Mouse (Mus musculus) colon, adult 2 months (tissue): ENCODE measurements around the gene Fkbpl. TPM values are rescaled to one million over a fixed set of nuclear protein-coding genes. Genes with fewer than 3 reads are reported as not detected.

Source experiments
- polyA plus RNA-seq: library from polyadenylated mRNA; depleted of rRNA; stranded (reverse); fragments of >200 nt; gene quantifications from 2 replicates; pipeline ENCODE4 v1.2.3, GENCODE M21; 2012; rRNA removed

Fkbpl gene
- polyA plus RNA-seq: 4.6 and 5.3 TPM in 2 replicates

DNA sequence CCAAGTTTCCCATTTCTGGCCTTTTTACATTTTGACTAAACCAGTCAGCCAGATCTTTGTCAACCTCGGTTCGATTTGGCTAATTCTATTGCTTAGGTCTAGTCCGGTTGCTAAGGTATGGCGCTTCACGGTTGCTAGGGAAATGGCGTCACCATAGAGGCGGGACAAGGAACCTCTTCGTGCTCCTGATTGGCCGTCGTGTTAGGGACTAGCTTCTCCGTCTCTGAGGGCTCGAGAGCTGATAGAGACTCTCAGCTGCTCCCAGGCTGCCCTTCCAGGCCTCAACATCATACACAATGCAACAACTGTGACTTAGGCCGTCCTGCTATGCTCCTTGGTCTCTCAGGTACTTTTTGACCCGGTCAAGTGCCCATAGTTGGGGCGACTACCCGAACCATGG, at the start of gene Fkbpl:
Fkbpl (plus strand) TSS at position 157 of the 400 bp plus-strand sequence.

GRCm38 (mm10) chr17:34597566-34598095, 46.9 kb upstream of the Fkbpl start, which contains the start of gene Ager:
Ager (plus strand) TSS chr17:34597862.

GRCm38 (mm10) chr17:34603375-34604060, 41.0 kb upstream of the Fkbpl start, which contains the start of gene Rnf5:
Rnf5 (minus strand) TSS chr17:34603690.

DNA sequence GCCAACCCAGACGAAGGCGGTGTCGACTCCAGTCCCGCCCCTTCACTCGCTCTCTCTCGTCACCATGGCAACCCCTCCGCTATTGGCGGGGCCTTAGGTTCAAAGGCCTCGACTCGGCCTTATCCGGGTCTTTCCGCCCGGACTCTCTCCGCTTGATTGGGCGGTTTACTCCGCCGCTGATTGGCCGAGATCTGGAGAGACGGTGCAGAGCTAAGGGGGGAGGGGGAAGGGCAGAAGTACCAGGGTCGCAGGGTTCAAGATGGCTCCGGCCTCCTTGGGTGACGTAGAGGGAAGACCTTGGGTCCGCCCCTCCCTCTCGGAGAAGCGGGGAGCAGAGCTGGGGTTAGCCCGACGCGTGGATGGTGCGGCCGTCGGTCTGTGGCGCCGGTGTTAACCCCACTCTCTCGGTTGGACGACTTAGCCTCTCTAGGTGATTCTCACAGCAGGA, 40.5 kb upstream of the Fkbpl start, which contains the start of gene Agpat1:
Agpat1 (plus strand) TSS at position 202 of the 448 bp plus-strand sequence.

DNA sequence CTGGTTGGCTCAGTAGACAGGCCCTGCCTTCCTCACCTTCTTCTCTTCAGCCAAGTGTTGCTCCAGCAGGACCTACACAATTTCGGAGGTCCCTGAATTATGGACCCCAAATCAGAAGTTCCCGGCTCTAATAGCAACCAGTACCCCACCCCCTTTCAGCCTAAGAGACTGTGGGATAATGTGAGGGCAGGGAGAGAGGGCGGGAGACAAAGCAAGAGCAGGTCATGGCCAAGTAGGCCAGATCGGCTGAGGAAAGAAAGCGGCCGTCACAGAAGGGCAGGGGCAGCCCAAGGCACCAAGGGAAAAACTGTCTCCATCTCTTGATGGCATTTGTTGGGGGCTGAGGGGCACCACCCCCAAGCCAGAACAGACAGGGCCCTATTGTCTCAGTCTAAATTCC, 28.7 kb upstream of the Fkbpl start, which contains the start of gene Egfl8:
Egfl8 (minus strand) TSS at position 101 of the 400 bp plus-strand sequence.

DNA sequence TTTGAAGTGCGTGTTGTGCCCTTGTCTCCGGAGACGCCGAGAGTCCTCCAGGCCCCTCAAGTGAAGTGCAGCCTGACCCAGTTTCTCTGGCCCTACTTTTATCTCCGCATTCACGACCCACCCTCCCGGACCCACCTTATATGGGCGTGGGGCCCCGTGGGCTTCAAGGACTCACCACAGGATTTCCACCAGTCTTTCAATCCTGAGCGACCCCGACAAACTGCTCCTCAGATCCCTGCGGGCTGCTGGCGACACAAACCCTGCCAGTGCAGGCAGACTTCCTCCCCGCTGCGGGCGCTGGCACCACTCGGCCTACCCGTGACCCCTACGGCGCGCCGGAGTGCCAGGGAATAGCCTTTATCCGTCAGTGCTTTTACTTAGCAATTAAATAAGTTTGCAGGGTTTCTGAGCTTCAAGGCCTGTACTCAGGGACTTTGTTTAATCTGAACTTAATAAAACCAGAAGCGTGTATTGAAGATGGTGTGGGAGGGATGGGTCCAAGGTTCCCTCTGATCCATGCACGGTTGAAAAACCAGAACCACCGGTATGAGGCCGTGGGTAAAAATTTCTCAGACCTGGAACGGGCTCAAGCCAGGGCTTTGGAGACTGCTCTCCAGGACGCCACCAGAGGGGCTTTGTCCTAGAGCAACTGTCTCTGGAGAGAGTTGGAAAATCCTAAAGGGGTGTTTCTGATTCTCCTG, 16.5 kb upstream of the Fkbpl start, which contains the start of gene Ppt2:
Ppt2 (minus strand) TSS at position 568 of the 701 bp plus-strand sequence.

GRCm38 (mm10) chr17:34629221-34629751, 15.3 kb upstream of the Fkbpl start, which contains the start of gene Prrt1:
Prrt1 (plus strand) TSS chr17:34629533.

GRCm38 (mm10) chr17:34646906-34647787, 2.6 kb downstream of the Fkbpl start, which contains the start of gene Atf6b:
Atf6b (plus strand) TSS chr17:34647146.

GRCm38 (mm10) chr17:34670235-34670634, 25.7 kb downstream of the Fkbpl start, which contains the start of gene Tnxb:
Tnxb (plus strand) TSS chr17:34670535.

Other genes with a start within 250 kb of the Fkbpl start
- 0.16 and 0.50 TPM in 2 replicates for gene BC051142, start 245.9 kb upstream of the Fkbpl start, polyA plus RNA-seq
- 30.1 and 33.4 TPM in 2 replicates for gene Btnl4, start 167.4 kb upstream of the Fkbpl start, polyA plus RNA-seq
- 19.2 and 24.2 TPM in 2 replicates for gene Btnl6, start 127.4 kb upstream of the Fkbpl start, polyA plus RNA-seq
- 21.6 and 28.1 TPM in 2 replicates for gene Notch4, start 80.5 kb upstream of the Fkbpl start, polyA plus RNA-seq
- gene Gpsm3, start 55.0 kb upstream of the Fkbpl start, polyA plus RNA-seq: 7.0 and 8.0 TPM in 2 replicates
- gene Pbx2, start 53.5 kb upstream of the Fkbpl start, polyA plus RNA-seq: 61.4 and 62.5 TPM in 2 replicates
- 2.2 and 2.4 TPM in 2 replicates for gene Ager, start 46.9 kb upstream of the Fkbpl start, polyA plus RNA-seq
- 91.2 and 137 TPM in 2 replicates for gene Rnf5, start 41.1 kb upstream of the Fkbpl start, polyA plus RNA-seq
- 343 and 453 TPM in 2 replicates for gene Agpat1, start 40.5 kb upstream of the Fkbpl start, polyA plus RNA-seq
- gene Egfl8, start 28.8 kb upstream of the Fkbpl start, polyA plus RNA-seq: 3.5 and 4.3 TPM in 2 replicates
- 44.8 and 48.2 TPM in 2 replicates for gene Ppt2, start 16.3 kb upstream of the Fkbpl start, polyA plus RNA-seq
- 6.9 and 8.9 TPM in 2 replicates for gene Prrt1, start 15.2 kb upstream of the Fkbpl start, polyA plus RNA-seq
- gene Atf6b, start 2.4 kb downstream of the Fkbpl start, polyA plus RNA-seq: 93.5 and 97.8 TPM in 2 replicates
- gene Tnxb, start 25.8 kb downstream of the Fkbpl start, polyA plus RNA-seq: 56.6 TPM in 2 replicates
- 24.3 and 25.4 TPM in 2 replicates for gene C4b, start 99.1 kb downstream of the Fkbpl start, polyA plus RNA-seq
- not detected in 2 replicates for gene Cyp21a1, start 159.8 kb downstream of the Fkbpl start, polyA plus RNA-seq
- 50.0 and 62.6 TPM in 2 replicates for gene Stk19, start 192.2 kb downstream of the Fkbpl start, polyA plus RNA-seq
- gene Dxo, start 192.3 kb downstream of the Fkbpl start, polyA plus RNA-seq: 65.2 and 67.7 TPM in 2 replicates
- 94.8 and 130 TPM in 2 replicates for gene Skiv2l, start 205.4 kb downstream of the Fkbpl start, polyA plus RNA-seq
- gene Nelfe, start 205.6 kb downstream of the Fkbpl start, polyA plus RNA-seq: 22.3 and 23.8 TPM in 2 replicates
- gene Cfb, start 217.8 kb downstream of the Fkbpl start, polyA plus RNA-seq: 28.6 and 30.9 TPM in 2 replicates
- 7.3 and 7.9 TPM in 2 replicates for gene Zbtb12, start 234.7 kb downstream of the Fkbpl start, polyA plus RNA-seq
- gene Gm20547, start 237.3 kb downstream of the Fkbpl start, polyA plus RNA-seq: not detected in 2 replicates